Mouse (Mus musculus) adrenal gland, postnatal 36 days (tissue): ENCODE data around the gene Gli2. TPM values are rescaled to one million over a fixed set of nuclear protein-coding genes. Genes with fewer than 3 reads are reported as not detected.

Experiments
- DNase-seq, 2 experiments: peaks; one replicate each; pipeline ENCODE4 v3.0.0; 2021; ENCODE audit warnings: mixed read lengths in 1 of 2
- microRNA-seq: library from miRNA; unstranded; fragments of <30 nt; microRNA quantifications from one replicate; pipeline ENCODE4 v1.2.0, GENCODE M21; 2021
- total RNA-seq, 2 experiments: library from RNA; stranded (reverse); gene quantifications; 2 replicates each; pipeline ENCODE4 v1.2.3; 2021

The Gli2 gene
- total RNA-seq, 2 experiments from 2014 or later = 0.60 to 0.66 TPM

DNA sequence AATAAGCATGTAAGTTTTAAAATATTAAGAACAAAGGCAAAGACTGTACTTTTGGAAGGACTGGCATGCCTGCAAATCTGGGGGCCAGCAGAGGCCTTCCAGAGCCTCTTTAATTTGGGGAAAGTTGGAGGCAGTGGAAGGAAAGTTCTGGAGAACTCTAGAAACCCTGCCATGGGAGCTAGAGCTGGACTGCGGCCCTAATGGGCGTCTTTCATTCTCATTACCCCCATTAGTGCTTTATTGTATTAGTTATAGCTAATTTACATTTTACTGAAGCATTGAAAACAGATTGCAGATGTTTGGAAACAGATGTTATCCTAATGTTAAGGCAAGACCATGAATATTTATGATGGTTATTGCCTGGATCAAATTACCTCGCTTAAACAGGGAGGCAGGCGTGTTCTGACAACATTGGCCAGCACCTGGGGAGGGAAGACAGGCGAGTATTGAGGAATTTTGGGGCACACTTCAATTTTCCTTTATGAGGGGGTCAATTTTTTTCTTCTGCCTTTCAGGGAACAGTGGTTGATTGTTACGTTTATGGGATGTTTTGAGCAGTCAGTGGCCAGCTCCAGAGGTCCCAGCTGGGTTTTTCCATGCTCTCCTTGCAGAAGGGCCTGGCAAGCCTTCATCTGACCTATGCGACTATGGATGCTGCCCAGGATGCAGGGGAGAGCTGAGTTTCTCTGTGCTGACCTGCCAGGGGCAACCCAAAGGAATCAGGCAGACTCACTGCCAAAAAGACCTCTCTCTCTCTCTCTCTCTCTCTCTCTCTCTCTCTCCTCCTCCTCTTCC lies 253.9 kb downstream of the Gli2 start:
- no peak for DNase-seq

DNA sequence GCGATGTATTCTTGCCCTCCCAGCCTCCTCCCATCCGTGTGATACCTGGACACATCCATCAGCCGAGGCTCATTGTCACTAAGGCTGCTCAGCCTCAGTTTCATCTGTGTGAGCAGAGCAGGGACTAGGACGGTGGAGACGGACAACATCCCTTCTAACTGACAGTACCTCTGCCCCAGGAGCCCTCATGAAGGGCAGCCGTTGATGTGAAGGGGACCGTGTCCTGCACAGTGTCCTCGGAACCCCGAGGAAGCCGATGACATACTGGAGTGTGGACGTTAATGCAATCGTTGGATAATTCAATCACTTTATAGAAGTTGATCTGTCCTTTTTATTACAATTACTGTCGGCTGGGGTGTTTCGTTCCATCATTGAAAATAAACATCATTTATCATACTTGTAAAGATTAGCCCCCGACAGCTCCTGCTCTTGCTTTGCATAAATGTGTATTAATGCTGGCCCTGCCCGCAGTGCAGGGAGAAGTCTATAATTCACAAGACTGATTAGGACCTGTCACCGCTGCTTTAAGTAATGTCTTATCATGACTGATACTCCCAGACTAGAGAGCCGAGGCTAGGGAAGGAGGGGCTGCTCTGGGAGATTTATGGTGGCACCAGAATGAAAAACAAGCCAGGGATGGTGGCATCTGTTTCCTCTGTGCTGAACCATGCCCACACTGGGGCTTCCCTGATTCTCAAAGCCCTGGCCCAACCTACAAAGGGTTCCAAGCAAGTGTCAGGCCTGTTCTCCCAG lies 257.8 kb downstream of the Gli2 start:
- no peak for DNase-seq

DNA sequence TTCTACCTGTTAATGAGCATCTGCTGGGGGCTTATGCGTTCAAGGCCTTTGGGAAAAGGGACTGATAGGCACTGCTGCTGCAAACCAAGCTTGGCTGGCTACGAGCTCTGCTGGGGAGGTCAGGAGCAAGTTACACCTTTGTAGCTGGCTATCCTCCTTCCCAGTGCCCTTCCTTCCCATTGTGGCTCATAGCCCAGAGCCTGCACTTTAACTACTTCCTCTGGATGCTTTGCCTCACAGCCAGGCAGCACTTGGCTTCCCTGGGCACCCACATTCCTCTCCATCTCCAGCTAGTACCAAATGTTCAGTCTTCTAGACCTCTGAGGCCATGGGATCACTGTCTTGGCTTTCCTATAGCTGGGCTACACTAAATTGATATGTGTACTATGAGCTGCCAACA lies 263.5 kb downstream of the Gli2 start:
- DNase-seq = no peak

- no peak for DNase-seq
Measured at GRCm38 (mm10) chr1:118789468-118789867, 264.0 kb downstream of the Gli2 start.

DNA sequence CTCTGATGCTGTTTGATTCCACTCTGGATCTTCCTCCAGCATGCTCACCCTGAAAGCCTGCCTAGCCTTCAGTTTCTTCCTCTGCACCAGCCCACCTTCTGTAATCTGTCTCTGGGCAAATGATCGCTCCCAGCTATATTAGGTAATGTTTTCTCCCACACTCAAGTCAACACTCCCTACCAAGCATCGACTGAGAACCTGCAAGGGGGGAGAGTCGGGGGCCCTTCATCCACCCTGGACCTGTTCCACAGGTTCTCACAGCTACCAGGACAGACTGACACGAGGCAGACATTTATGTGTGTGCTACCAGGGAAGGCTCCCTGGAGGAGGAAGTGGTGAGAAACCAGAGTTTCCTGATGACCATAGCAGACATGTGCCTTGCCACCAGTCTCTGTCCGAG lies 264.6 kb downstream of the Gli2 start:
- DNase-seq = no peak

GRCm38 (mm10) chr1:118787486-118787885 lies 265.9 kb downstream of the Gli2 start:
- no peak for DNase-seq

Small RNA genes lying within 50 kb of the gene (microRNA-seq; reads per million reads assigned to microRNA genes)
- gene Mir6346 = not detected
